Mouse (Mus musculus) heart, embryonic 11.5 days (tissue): ENCODE results near the gene 2010111I01Rik. TPM values are rescaled to one million over a fixed set of nuclear protein-coding genes. Genes with fewer than 3 reads are reported as not detected.

Experiments used
- ATAC-seq: fragments of 200-750 bp; cut with Nextera tagmentation; replicated peaks from 2 replicates; pipeline ENCODE4 v1.8.0; 2017; ENCODE audit warnings: moderate library complexity; ENCODE audit not compliant: insufficient number of reproducible peaks, low FRiP score, low TSS enrichment
- H3K27ac ChIP-seq: fragments of 300-500 bp; sonication (generic); 2 replicates; pipeline ENCODE4 v1.5.1; 2014; ENCODE audit warnings: mild to moderate bottlenecking, low read depth, low read length
- H3K27me3 ChIP-seq: fragments of 300-500 bp; sonication (generic); 2 replicates; pipeline ENCODE4 v1.6.1; 2014; ENCODE audit warnings: mild to moderate bottlenecking, low read length, mixed read lengths; ENCODE audit not compliant: control insufficient read depth, insufficient read depth
- H3K36me3 ChIP-seq: fragments of 300-500 bp; sonication (generic); 2 replicates; pipeline ENCODE4 v1.6.1; 2014; ENCODE audit warnings: mild to moderate bottlenecking, low read length, moderate library complexity, mixed read lengths; ENCODE audit not compliant: control insufficient read depth, insufficient read depth
- H3K4me1 ChIP-seq: fragments of 300-500 bp; sonication (generic); 2 replicates; pipeline ENCODE4 v1.6.1; 2014; ENCODE audit warnings: low read length; ENCODE audit not compliant: control insufficient read depth, insufficient read depth
- H3K4me2 ChIP-seq: fragments of 300-500 bp; sonication (generic); 2 replicates; pipeline ENCODE4 v1.6.1; 2014; ENCODE audit warnings: mild to moderate bottlenecking, moderate library complexity
- H3K4me3 ChIP-seq: fragments of 300-500 bp; sonication (generic); 2 replicates; pipeline ENCODE4 v1.5.1; 2014; ENCODE audit warnings: low read depth, low read length
- H3K9ac ChIP-seq: fragments of 300-500 bp; sonication (generic); 2 replicates; pipeline ENCODE4 v1.6.1; 2014; ENCODE audit warnings: mild to moderate bottlenecking, low read depth, low read length, moderate library complexity
- H3K9me3 ChIP-seq: fragments of 300-500 bp; sonication (generic); replicated peaks from 2 replicates; pipeline ENCODE4 v1.6.1; 2016; ENCODE audit warnings: low read length; ENCODE audit not compliant: control insufficient read depth
- WGBS: fragments of 180-500 bp; shearing (Covaris S2); extraction: QIAGEN DNeasy Blood & Tissue Kit; methylation state at CpG from one replicate; pipeline ENCODE4 v1.1.7; 2014; ENCODE audit not compliant: insufficient replicate concordance; 5-methylcytosine and 5-hydroxymethylcytosine counted together
- polyA plus RNA-seq: library from polyadenylated mRNA; unstranded; fragments of >200 nt; fragmentation: Nextera tagmentation; extraction: Ambion mirVana; gene quantifications from 2 replicates; pipeline ENCODE4 v1.2.1, GENCODE M21; 2014

2010111I01Rik gene
- polyA plus RNA-seq, 1 experiment from 2014 or later: 58.9 TPM

DNA sequence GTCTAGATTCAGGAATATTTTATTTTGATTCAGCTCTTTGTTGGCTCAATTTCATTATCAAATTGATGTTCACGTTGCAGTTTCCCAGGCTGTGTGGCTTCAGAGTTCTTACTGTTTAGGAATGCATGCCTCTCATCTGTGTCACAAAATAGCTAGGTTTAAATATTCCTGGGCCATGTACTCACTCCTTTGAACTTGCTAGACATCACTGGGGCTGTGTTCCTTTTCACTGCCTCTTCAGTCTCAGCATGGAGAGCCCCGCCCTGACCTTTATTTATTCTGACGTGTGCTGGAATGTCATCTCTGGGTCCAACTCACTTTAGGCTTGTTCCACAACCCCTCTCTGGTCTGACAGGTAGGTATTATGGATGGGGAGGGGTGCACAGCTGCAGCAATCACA, 228.7 kb downstream of the 2010111I01Rik start:
- 60% methylated on average over 3 of the region's 3 CpGs for WGBS
- no peaks in the 10 kb centered on the region for H3K36me3 ChIP-seq

DNA sequence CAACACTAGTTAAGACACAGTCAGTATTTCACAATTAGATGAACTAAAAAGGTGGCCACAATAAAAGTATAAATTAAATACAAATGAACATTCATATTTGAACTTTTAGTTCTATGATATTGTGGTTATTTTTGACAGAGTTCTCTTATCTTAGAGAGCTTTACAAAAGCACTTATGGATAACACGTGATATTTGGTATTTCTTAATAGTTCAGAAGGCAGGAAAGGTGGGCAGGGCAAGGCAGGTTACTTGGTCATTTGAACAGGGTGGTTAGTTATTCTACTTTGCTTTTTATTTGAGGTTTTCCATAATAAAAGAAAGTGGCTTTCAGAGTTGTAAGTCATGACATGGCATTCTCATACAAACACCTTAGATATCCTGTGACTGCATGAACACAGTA, 233.3 kb downstream of the 2010111I01Rik start:
- no peaks in the 10 kb centered on the region for H3K9me3 ChIP-seq
- H3K4me2 ChIP-seq: no peak overlapping the region
- H3K36me3 ChIP-seq: no peaks in the 10 kb centered on the region
- no peak for ATAC-seq
- H3K27ac ChIP-seq: no peak overlapping the region
- no peaks in the 10 kb centered on the region for H3K27me3 ChIP-seq
- no peak overlapping the region for H3K4me3 ChIP-seq
- no peaks in the 10 kb centered on the region for H3K4me1 ChIP-seq
- WGBS: 73% methylated on average over 1 of the region's 1 CpGs
- no peak overlapping the region for H3K9ac ChIP-seq

More for the DNA sequence above, 228.7 kb downstream of the 2010111I01Rik start:
- 0 out of 2 replicates have a peak, but pooled peaks cover under 1% of the 10 kb centered on the region for H3K4me1 ChIP-seq
- no peak overlapping the region for H3K4me3 ChIP-seq
- H3K4me2 ChIP-seq: no peak overlapping the region
- no peaks in the 10 kb centered on the region for H3K9me3 ChIP-seq
- H3K9ac ChIP-seq: no peak overlapping the region
- H3K27ac ChIP-seq: no peak overlapping the region
- ATAC-seq: no peak
- H3K27me3 ChIP-seq: no peaks in the 10 kb centered on the region

GRCm38 (mm10) chr13:63199588-63199987, 234.9 kb downstream of the 2010111I01Rik start:
- Histone ChIP-seq H3K27me3 (no peaks in the 10 kb centered on the region), H3K36me3 (no peaks in the 10 kb centered on the region), H3K9me3 (no peaks in the 10 kb centered on the region), H3K27ac (no peak overlapping the region), H3K9ac (no peak overlapping the region), H3K4me1 (no peaks in the 10 kb centered on the region), H3K4me2 (no peak overlapping the region), H3K4me3 (no peak overlapping the region)
- 69% methylated on average over 2 of the region's 2 CpGs for WGBS
- ATAC-seq: no peak

DNA sequence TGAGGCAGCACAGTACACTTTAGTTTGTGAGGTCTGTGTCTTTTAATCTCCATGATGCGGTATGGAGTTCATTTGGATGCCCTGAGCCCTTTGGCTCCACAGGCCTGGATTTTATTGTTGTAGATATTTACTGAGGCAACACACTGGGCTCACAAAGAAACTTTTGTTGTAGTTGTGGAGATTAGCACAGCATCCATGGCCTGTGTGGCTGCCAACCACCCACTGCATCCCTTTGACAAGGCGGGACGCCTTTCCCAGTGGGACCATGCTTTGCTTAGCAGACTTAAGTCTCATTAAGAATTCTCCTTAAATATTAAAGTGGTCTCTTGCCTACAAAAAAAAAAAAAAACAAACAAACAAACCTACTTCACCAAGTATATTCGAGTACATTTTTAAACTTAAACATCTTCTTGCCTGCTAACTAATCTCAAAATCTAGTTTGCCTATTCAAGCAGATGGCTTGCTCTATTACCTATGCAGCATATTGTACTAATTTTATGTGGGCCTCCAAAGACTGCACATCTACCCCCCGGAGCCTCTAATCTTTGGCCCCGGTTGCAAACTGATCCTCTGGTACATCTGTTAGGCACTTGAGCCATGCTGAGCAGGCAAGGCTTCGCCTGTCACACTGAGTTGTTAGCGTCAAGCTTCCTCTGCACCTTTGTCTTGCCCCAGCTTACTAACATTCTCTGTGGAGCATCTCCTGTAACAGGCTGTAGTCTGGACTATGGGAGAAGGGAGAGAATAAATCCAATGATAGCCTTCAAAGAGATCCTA, 239.0 kb downstream of the 2010111I01Rik start:
- no peaks in the 10 kb centered on the region for H3K36me3 ChIP-seq
- ATAC-seq: no peak
- no peaks in the 10 kb centered on the region for H3K4me1 ChIP-seq
- no peaks in the 10 kb centered on the region for H3K27me3 ChIP-seq
- no peak overlapping the region for H3K27ac ChIP-seq
- H3K9me3 ChIP-seq: no peaks in the 10 kb centered on the region
- no peak overlapping the region for H3K4me3 ChIP-seq
- H3K9ac ChIP-seq: no peak overlapping the region
- 69% methylated on average over 8 of the region's 8 CpGs for WGBS
- H3K4me2 ChIP-seq: no peak overlapping the region

DNA sequence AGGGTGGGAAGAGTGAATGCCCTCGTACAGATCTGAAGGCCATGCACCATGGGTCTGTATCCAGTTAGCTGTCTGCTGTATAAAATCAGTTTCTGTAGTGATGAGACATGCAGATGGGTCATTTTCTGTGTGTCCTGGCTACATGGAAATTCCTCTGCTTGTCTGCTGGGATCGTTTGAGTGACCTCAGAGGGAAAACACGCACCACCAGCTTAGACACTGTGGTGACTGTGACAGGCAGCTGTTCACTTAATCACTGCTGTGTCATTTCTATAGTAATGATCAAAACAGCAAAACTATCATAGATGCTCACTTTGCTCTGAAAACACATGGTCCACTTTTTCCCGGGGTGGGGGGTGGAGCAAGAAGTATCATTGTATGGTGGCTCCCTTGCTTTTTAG, 241.1 kb downstream of the 2010111I01Rik start:
- WGBS: 73% methylated on average over 4 of the region's 4 CpGs

GRCm38 (mm10) chr13:63206396-63206795, 241.7 kb downstream of the 2010111I01Rik start:
- H3K27ac ChIP-seq: no peak overlapping the region
- WGBS: 53% methylated on average over 1 of the region's 1 CpGs
- no peaks in the 10 kb centered on the region for H3K9me3 ChIP-seq
- no peaks in the 10 kb centered on the region for H3K36me3 ChIP-seq
- no peak overlapping the region for H3K4me2 ChIP-seq
- H3K27me3 ChIP-seq: no peaks in the 10 kb centered on the region
- no peak overlapping the region for H3K4me3 ChIP-seq
- H3K9ac ChIP-seq: no peak overlapping the region
- ATAC-seq: no peak
- no peaks in the 10 kb centered on the region for H3K4me1 ChIP-seq

More for the DNA sequence above, 241.1 kb downstream of the 2010111I01Rik start:
- H3K4me2 ChIP-seq: no peak overlapping the region
- no peaks in the 10 kb centered on the region for H3K36me3 ChIP-seq
- H3K4me1 ChIP-seq: no peaks in the 10 kb centered on the region
- no peak overlapping the region for H3K9ac ChIP-seq
- no peaks in the 10 kb centered on the region for H3K9me3 ChIP-seq
- H3K27me3 ChIP-seq: no peaks in the 10 kb centered on the region
- no peak overlapping the region for H3K4me3 ChIP-seq
- no peak for ATAC-seq
- H3K27ac ChIP-seq: no peak overlapping the region

- no peaks in the 10 kb centered on the region for H3K27me3 ChIP-seq
These were observed 251.8 kb downstream of the 2010111I01Rik start for GRCm38 (mm10) chr13:63216537-63216936.

GRCm38 (mm10) chr13:63223026-63223770, 258.5 kb downstream of the 2010111I01Rik start:
- Histone ChIP-seq H3K36me3 (no peaks in the 10 kb centered on the region), H3K4me3 (no peak overlapping the region), H3K4me2 (no peak overlapping the region), H3K9ac (no peak overlapping the region), H3K9me3 (no peaks in the 10 kb centered on the region), H3K4me1 (no peaks in the 10 kb centered on the region), H3K27me3 (no peaks in the 10 kb centered on the region), H3K27ac (no peak overlapping the region)
- 92% methylated on average over 7 of the region's 8 CpGs for WGBS
- ATAC-seq: no peak

More at GRCm38 (mm10) chr13:63216537-63216936, 251.8 kb downstream of the 2010111I01Rik start:
- Histone ChIP-seq H3K4me2 (no peak overlapping the region), H3K36me3 (no peaks in the 10 kb centered on the region), H3K9me3 (no peaks in the 10 kb centered on the region), H3K27ac (no peak overlapping the region), H3K4me1 (no peaks in the 10 kb centered on the region), H3K9ac (no peak overlapping the region), H3K4me3 (no peak overlapping the region)
- no peak for ATAC-seq
